Mouse (Mus musculus) G1E-ER4 (cell line): ENCODE measurements around the gene Hist2h2aa1. TPM values are rescaled to one million over a fixed set of nuclear protein-coding genes. Genes with fewer than 3 reads are reported as not detected.
"Not testable (repeated sequence)": the region's sequence is repeated elsewhere in the genome, so short reads cannot be mapped to it uniquely, and the experiment has no call there.

Source experiments
- GATA1 ChIP-seq: IDR thresholded peaks from one replicate; pipeline ENCODE4 v1.8.0; 2012; ENCODE audit warnings: low read length, inconsistent platforms
- polyA plus RNA-seq: library from polyadenylated mRNA; stranded (reverse); fragments of >175 nt; gene quantifications from 2 replicates; pipeline ENCODE4 v1.2.3, GENCODE M21; 2012

Gene Hist2h2aa1
- polyA plus RNA-seq, 1 experiment = 5.8 TPM

GRCm38 (mm10) chr3:96243921-96244572 lies 1.2 kb upstream of the Hist2h2aa1 start:
- no peak for TF ChIP-seq GATA1

- not testable (repeated sequence) for TF ChIP-seq GATA1
Measured at GRCm38 (mm10) chr3:96246427-96246856, 1.1 kb downstream of the Hist2h2aa1 start, which contains the start of gene Hist2h3c1. Gene Hist2h3c1, plus strand, starts transcription at chr3:96246685.

- TF ChIP-seq GATA1 = no peak
Measured at GRCm38 (mm10) chr3:96247356-96248140, 2.3 kb downstream of the Hist2h2aa1 start.

DNA sequence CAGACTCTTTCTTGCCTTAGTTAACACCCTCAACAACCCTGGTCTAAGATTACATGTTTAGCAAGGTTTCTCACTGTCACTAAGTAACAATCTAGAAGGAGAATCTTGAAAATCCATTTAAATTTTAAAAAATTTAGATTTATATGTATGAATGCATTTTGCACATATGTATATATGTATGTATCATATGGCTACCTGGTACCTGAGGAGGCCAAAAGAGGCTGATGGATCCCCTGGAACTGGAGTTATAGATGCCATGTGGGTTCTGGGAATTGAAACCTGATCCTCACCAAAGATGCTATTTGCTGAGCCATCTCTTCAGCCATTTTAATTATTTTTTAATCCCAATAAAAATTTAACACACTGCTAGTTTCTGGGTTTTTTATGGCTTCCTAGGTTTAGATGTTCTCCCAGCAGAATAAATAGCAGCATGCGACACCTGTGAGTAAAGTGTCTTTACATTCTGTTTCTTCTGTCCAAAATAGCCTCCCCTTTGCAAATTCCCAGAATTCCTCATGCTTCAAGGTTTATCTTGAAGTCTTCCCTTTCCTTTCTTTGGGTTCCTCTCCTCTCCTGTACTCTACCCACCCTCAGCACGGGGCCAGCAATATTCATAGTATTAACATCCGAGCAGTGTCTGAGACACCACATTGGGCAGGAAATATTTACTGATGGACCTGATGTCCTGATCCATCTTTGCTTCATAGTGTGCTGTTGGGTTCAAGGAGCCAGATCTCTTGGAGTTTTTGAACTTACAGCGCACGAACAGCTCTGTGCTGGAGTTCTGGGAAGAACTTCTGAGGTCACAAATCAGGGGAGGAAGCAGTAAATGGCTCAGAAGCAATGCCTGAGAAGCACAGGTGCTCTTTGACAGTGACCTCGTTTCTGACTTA lies 3.1 kb downstream of the Hist2h2aa1 start:
- TF ChIP-seq GATA1 = no peak

GRCm38 (mm10) chr3:96249034-96249345 lies 3.7 kb downstream of the Hist2h2aa1 start:
- TF ChIP-seq GATA1 = no peak

DNA sequence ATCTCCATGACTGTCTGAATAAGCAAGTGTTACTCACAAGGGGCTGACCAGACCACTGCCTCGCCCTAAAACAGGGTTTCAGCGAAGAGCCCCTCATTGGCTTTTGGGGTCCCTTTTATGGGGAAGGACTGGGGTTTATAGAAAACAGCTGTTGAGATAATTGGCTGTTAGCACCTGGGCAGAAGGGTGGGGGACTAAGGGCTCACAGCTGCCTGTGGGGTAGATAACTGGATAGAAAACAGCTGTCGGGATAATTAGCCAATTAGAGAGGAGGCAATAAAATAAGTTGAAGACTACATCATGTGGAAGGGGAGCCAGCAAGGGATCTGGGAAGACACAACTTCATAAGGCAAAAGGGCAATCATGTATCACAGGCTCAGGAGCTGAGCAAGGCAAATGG lies 5.6 kb downstream of the Hist2h2aa1 start:
- TF ChIP-seq GATA1 = no peak

DNA sequence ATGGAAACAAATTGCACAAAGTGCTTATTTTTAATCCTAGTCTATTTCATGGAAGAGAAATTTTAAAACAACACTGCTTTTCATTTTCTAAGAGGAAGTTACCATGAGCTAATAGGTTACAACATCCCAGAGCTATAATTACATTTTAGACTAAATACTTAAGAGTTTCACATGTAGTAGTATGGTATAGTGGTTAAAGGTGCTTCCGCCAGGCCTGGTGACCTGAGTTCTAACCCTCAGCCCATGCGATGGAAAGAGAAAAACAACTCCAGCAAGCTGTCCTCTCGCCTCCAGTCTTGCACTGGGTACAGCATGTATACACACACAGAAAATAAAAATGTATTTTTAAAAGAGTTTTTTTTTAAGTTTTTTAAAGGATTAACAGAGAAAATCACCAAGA lies 6.5 kb downstream of the Hist2h2aa1 start:
- TF ChIP-seq GATA1 = no peak

DNA sequence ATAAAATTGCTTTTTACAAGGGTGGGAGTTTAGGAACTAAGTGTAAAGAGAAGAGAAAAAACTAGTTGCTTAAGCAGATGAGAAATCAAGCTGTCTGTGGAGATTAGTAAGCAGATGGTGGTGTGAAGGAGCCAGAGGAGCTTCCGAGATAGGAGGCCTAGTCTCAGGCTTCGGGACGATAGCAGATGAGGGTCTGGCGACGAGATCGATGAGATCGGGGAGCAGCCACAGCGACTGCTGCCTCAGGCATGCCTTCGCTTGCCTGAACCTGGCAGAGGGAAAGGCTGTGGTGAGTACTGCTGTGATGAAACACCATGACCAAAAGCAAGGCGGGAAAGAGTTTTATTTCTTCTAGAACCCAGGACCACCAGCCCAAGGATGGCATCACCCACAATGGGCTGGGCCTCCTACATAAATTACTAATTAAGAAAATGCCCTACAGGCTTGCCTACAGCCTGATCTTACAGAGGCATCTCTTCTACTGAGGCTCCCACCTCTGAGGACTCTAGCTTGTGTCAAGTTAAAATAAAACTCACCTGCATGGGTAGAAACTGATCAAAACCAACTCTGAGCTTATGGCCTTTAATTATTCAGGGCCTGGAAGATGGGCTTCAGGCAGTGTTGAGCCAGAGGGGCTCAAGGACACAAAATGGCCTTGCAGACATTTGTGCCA lies 9.5 kb downstream of the Hist2h2aa1 start:
- TF ChIP-seq GATA1 = peak; percentile 98

- TF ChIP-seq GATA1 = peak; percentile 18
Measured at GRCm38 (mm10) chr3:96255926-96256593, 10.8 kb downstream of the Hist2h2aa1 start.

- no peak for TF ChIP-seq GATA1
Measured at GRCm38 (mm10) chr3:96257190-96257589, 11.9 kb downstream of the Hist2h2aa1 start.

DNA sequence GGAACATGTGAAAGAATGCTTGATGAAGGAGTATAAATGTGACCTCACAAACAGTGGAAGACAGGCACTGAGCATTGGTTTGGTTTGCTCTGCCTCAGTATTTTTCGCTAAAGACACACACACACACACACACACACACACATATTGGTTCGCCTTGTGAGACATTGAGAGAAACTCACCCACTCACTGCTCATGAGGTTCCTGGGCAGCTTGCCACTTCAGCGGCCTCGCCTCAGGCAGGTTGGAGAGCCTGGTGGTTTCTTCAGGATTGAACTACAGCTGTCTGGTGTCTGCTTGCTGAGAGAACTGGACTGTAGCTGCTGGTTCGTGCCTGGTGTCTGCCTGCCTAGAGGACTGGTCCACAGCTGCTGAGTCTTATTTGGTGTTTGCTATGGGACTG lies 14.9 kb downstream of the Hist2h2aa1 start:
- no peak for TF ChIP-seq GATA1

GRCm38 (mm10) chr3:96261623-96262022 lies 16.3 kb downstream of the Hist2h2aa1 start:
- TF ChIP-seq GATA1 = no peak

DNA sequence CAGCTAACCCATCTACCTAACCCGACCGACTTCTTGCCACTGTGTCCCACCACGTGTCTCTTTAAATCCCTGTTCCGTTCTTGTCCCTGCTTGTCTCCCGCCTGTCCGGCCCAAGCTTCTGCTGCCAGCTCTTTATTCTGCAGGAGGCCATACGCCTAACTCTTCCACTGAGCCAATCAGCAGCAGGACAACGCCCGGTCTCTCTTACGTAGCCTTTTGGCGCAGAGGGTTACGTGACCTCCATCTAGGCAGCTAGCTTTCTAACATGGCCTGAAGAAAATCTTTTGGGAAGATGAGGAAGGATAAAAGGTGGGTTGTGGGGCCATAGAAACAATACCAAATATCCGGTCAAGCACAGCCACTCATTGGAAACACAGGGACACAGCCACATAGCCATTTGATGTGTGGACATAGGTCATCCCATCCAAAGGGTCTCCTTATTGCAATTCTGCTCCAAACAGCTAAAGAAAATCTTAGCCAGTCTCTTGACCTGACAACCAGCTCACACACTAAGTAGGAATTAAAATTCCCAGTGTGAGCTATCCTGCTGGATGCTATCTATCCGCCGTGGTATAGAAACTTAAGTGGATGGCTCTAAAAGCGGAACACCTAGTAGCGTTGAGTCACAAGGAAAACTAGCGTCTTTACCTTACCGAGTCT lies 17.0 kb downstream of the Hist2h2aa1 start:
- no peak for TF ChIP-seq GATA1

GRCm38 (mm10) chr3:96262979-96263550 lies 17.8 kb downstream of the Hist2h2aa1 start, which contains the start of gene Hist2h4:
Gene Hist2h4, minus strand, starts transcription at chr3:96263311.
- no peak for TF ChIP-seq GATA1
